Mouse (Mus musculus) kidney, adult 2 months (tissue): ENCODE measurements around the gene Lmntd1. TPM values are rescaled to one million over a fixed set of nuclear protein-coding genes. Genes with fewer than 3 reads are reported as not detected.

Source experiments
- DNase-seq: peaks from one replicate; pipeline ENCODE4 v3.0.0; 2021
- H3K27ac ChIP-seq: fragments of 200-500 bp; 2 replicates; pipeline ENCODE4 v1.5.1; 2012; ENCODE audit warnings: low read depth, low read length, control low read depth, inconsistent platforms; ENCODE audit not compliant: insufficient read depth
- H3K27me3 ChIP-seq: fragments of 200-500 bp; replicated peaks from 2 replicates; pipeline ENCODE4 v1.6.1; 2012; ENCODE audit warnings: mild to moderate bottlenecking, moderate library complexity, low read length, inconsistent platforms; ENCODE audit not compliant: control insufficient read depth, insufficient read depth
- H3K36me3 ChIP-seq: fragments of 200-500 bp; 2 replicates; pipeline ENCODE4 v1.6.1; 2012; ENCODE audit warnings: mild to moderate bottlenecking, moderate library complexity, low read length, inconsistent platforms; ENCODE audit not compliant: control insufficient read depth, insufficient read depth
- H3K4me1 ChIP-seq: fragments of 200-500 bp; 2 replicates; pipeline ENCODE4 v1.6.1; 2011; ENCODE audit warnings: low read length; ENCODE audit not compliant: control insufficient read depth, insufficient read depth
- H3K4me3 ChIP-seq: fragments of 200-500 bp; 2 replicates; pipeline ENCODE4 v1.5.1; 2011; ENCODE audit warnings: mild to moderate bottlenecking, low read depth, low read length, control low read depth; ENCODE audit not compliant: insufficient read depth
- CTCF ChIP-seq: fragments of 200-500 bp; conservative IDR thresholded peaks from 2 replicates; pipeline ENCODE4 v1.5.1; 2011; ENCODE audit warnings: low read depth, mild to moderate bottlenecking, control low read depth, low read length, moderate library complexity, mixed read lengths; ENCODE audit not compliant: insufficient read depth, insufficient read length
- POLR2A ChIP-seq: fragments of 200-500 bp; IDR thresholded peaks from one replicate; pipeline ENCODE4 v1.6.1; 2011; ENCODE audit warnings: low read depth, low read length, control low read depth
- WGBS: fragments of 180-500 bp; shearing (Covaris S2); methylation state at CpG from one replicate; pipeline ENCODE4 v1.1.7; 2018; 5-methylcytosine and 5-hydroxymethylcytosine counted together
- polyA plus RNA-seq: library from polyadenylated mRNA; depleted of rRNA; stranded (reverse); fragments of >200 nt; gene quantifications from 2 replicates; pipeline ENCODE4 v1.2.3, GENCODE M21; 2012

Gene Lmntd1
- polyA plus RNA-seq, 1 experiment = 0.34 TPM

GRCm38 (mm10) chr6:145538787-145539567 lies 75.1 kb downstream of the Lmntd1 start:
- DNase-seq = peak; percentile 14
- H3K4me1 ChIP-seq = no peaks in the 10 kb centered on the region
- TF ChIP-seq CTCF = no peak
- no peak for TF ChIP-seq POLR2A

GRCm38 (mm10) chr6:145530464-145530863 lies 83.7 kb downstream of the Lmntd1 start:
- Histone ChIP-seq H3K27ac (no peak overlapping the region), H3K36me3 (no peaks in the 10 kb centered on the region), H3K4me3 (no peak overlapping the region), H3K4me1 (no peaks in the 10 kb centered on the region), H3K27me3 (no peaks in the 10 kb centered on the region)
- 81% methylated on average over 3 of the region's 3 CpGs for WGBS
- DNase-seq = no peak
- no peak for TF ChIP-seq CTCF
- no peak for TF ChIP-seq POLR2A

More at GRCm38 (mm10) chr6:145538787-145539567, 75.1 kb downstream of the Lmntd1 start:
- Histone ChIP-seq H3K27ac (no peak overlapping the region), H3K36me3 (no peaks in the 10 kb centered on the region), H3K4me3 (no peak overlapping the region), H3K27me3 (no peaks in the 10 kb centered on the region)
- WGBS = 58% methylated on average over 11 of the region's 11 CpGs

GRCm38 (mm10) chr6:145523337-145523736 lies 90.8 kb downstream of the Lmntd1 start:
- no peaks in the 10 kb centered on the region for H3K4me1 ChIP-seq
- no peak for DNase-seq
- no peaks in the 10 kb centered on the region for H3K27me3 ChIP-seq
- TF ChIP-seq POLR2A (no peak), CTCF (no peak)
- H3K27ac ChIP-seq = no peak overlapping the region
- no peaks in the 10 kb centered on the region for H3K36me3 ChIP-seq
- WGBS = 93% methylated on average over 9 of the region's 9 CpGs
- no peak overlapping the region for H3K4me3 ChIP-seq

- no peak overlapping the region for H3K4me3 ChIP-seq
- no peak overlapping the region for H3K27ac ChIP-seq
- H3K27me3 ChIP-seq = no peaks in the 10 kb centered on the region
- WGBS = 89% methylated on average over 12 of the region's 12 CpGs
- no peaks in the 10 kb centered on the region for H3K36me3 ChIP-seq
- H3K4me1 ChIP-seq = no peaks in the 10 kb centered on the region
- TF ChIP-seq POLR2A (no peak), CTCF (no peak)
- DNase-seq = peak; percentile 22
Observed at GRCm38 (mm10) chr6:145522617-145523016, 91.5 kb downstream of the Lmntd1 start.

GRCm38 (mm10) chr6:145517002-145517401 lies 97.1 kb downstream of the Lmntd1 start:
- Histone ChIP-seq H3K27ac (no peak overlapping the region), H3K4me1 (no peaks in the 10 kb centered on the region), H3K4me3 (no peak overlapping the region), H3K36me3 (no peaks in the 10 kb centered on the region), H3K27me3 (no peaks in the 10 kb centered on the region)
- TF ChIP-seq CTCF (no peak), POLR2A (no peak)
- 66% methylated on average over 10 of the region's 10 CpGs for WGBS
- DNase-seq = no peak

GRCm38 (mm10) chr6:145515859-145516581 lies 98.1 kb downstream of the Lmntd1 start:
- no peaks in the 10 kb centered on the region for H3K27me3 ChIP-seq
- peak; percentile 40 for DNase-seq
- no peaks in the 10 kb centered on the region for H3K36me3 ChIP-seq
- 51% methylated on average over 10 of the region's 10 CpGs for WGBS
- TF ChIP-seq CTCF (no peak), POLR2A (no peak)
- no peaks in the 10 kb centered on the region for H3K4me1 ChIP-seq
- H3K4me3 ChIP-seq = no peak overlapping the region
- no peak overlapping the region for H3K27ac ChIP-seq

GRCm38 (mm10) chr6:145511265-145511664 lies 102.9 kb downstream of the Lmntd1 start:
- TF ChIP-seq POLR2A (no peak), CTCF (no peak)
- Histone ChIP-seq H3K4me1 (no peaks in the 10 kb centered on the region), H3K4me3 (no peak overlapping the region), H3K27ac (no peak overlapping the region), H3K27me3 (no peaks in the 10 kb centered on the region), H3K36me3 (no peaks in the 10 kb centered on the region)
- DNase-seq = no peak
- 71% methylated on average over 8 of the region's 8 CpGs for WGBS
